Mouse (Mus musculus) lung, embryonic 14.5 days (tissue): ENCODE results near the gene Tmem102. TPM values are rescaled to one million over a fixed set of nuclear protein-coding genes. Genes with fewer than 3 reads are reported as not detected.
A peak's percentile ranks its signal among the peaks of the same experiment; 100 is the strongest.

Source experiments
- ATAC-seq: fragments of 200-750 bp; cut with Nextera tagmentation; 2 replicates; pipeline ENCODE4 v1.8.0; 2017; ENCODE audit warnings: mild to moderate bottlenecking, moderate TSS enrichment, moderate library complexity; ENCODE audit not compliant: insufficient read depth
- DNase-seq: peaks from one replicate; pipeline ENCODE4 v3.0.0-alpha.2; 2015
- H3K27ac ChIP-seq: fragments of 300-500 bp; sonication (generic); 2 replicates; pipeline ENCODE4 v1.5.1; 2014; ENCODE audit warnings: low read depth, mild to moderate bottlenecking, moderate library complexity
- H3K27me3 ChIP-seq: fragments of 300-500 bp; sonication (generic); 2 replicates; pipeline ENCODE4 v1.6.1; 2014; ENCODE audit warnings: low read length, control low read depth; ENCODE audit not compliant: insufficient read depth
- H3K36me3 ChIP-seq: fragments of 300-500 bp; sonication (generic); 2 replicates; pipeline ENCODE4 v1.6.1; 2014; ENCODE audit warnings: control low read depth; ENCODE audit not compliant: insufficient read depth
- H3K4me1 ChIP-seq: fragments of 300-500 bp; sonication (generic); 2 replicates; pipeline ENCODE4 v1.6.1; 2014; ENCODE audit warnings: antibody characterized with exemption, control low read depth; ENCODE audit not compliant: insufficient read depth
- H3K4me2 ChIP-seq: fragments of 300-500 bp; sonication (generic); 2 replicates; pipeline ENCODE4 v1.6.1; 2014; ENCODE audit warnings: mild to moderate bottlenecking
- H3K4me3 ChIP-seq: fragments of 300-500 bp; sonication (generic); 2 replicates; pipeline ENCODE4 v1.5.1; 2014; ENCODE audit warnings: low read depth, low read length
- H3K9ac ChIP-seq: fragments of 300-500 bp; sonication (generic); 2 replicates; pipeline ENCODE4 v1.6.1; 2014
- H3K9me3 ChIP-seq: fragments of 300-500 bp; sonication (generic); 2 replicates; pipeline ENCODE4 v1.6.1; 2016; ENCODE audit warnings: low read depth, low read length, control low read depth
- CTCF ChIP-seq: IDR thresholded peaks from 2 replicates; pipeline ENCODE4 v1.5.1; 2016; ENCODE audit warnings: antibody characterized with exemption, low read depth
- WGBS: fragments of 180-500 bp; shearing (Covaris S2); extraction: QIAGEN DNeasy Blood & Tissue Kit; methylation state at CpG from one replicate; pipeline ENCODE4 v1.1.7; 2014; 5-methylcytosine and 5-hydroxymethylcytosine counted together
- polyA plus RNA-seq: library from polyadenylated mRNA; unstranded; fragments of >200 nt; fragmentation: Nextera tagmentation; extraction: Ambion mirVana; gene quantifications from 2 replicates; pipeline ENCODE4 v1.2.1, GENCODE M21; 2014

Gene Tmem102
- polyA plus RNA-seq, 1 experiment from 2014 or later: 5.0 TPM

GRCm38 (mm10) chr11:69787306-69787705, 18.1 kb downstream of the Tmem102 start:
- no peak for TF ChIP-seq CTCF
- no peak overlapping the region for H3K9ac ChIP-seq
- H3K4me2 ChIP-seq: no peak overlapping the region
- H3K4me3 ChIP-seq: no peak overlapping the region
- H3K27me3 ChIP-seq: no peaks in the 10 kb centered on the region
- H3K4me1 ChIP-seq: no peaks in the 10 kb centered on the region
- H3K9me3 ChIP-seq: no peaks in the 10 kb centered on the region
- H3K36me3 ChIP-seq: no peaks in the 10 kb centered on the region
- DNase-seq: no peak
- WGBS: 87% methylated on average over 5 of the region's 5 CpGs
- no peak for ATAC-seq
- no peak overlapping the region for H3K27ac ChIP-seq

- Histone ChIP-seq H3K9ac (no peak overlapping the region), H3K4me3 (no peak overlapping the region; the same call in 1 of the 2 replicates), H3K36me3 (no peaks in the 10 kb centered on the region), H3K27me3 (no peaks in the 10 kb centered on the region), H3K4me2 (peak overlapping the region; percentile 48), H3K4me1 (no peaks in the 10 kb centered on the region), H3K27ac (no peak overlapping the region), H3K9me3 (no peaks in the 10 kb centered on the region)
- TF ChIP-seq CTCF: no peak
- WGBS: 28% methylated on average over 15 of the region's 15 CpGs
- ATAC-seq (peak; percentile 60; the same call in 1 of the 2 replicates), DNase-seq (peak; percentile 68)
These were observed 20.6 kb downstream of the Tmem102 start for GRCm38 (mm10) chr11:69784793-69785272.

DNA sequence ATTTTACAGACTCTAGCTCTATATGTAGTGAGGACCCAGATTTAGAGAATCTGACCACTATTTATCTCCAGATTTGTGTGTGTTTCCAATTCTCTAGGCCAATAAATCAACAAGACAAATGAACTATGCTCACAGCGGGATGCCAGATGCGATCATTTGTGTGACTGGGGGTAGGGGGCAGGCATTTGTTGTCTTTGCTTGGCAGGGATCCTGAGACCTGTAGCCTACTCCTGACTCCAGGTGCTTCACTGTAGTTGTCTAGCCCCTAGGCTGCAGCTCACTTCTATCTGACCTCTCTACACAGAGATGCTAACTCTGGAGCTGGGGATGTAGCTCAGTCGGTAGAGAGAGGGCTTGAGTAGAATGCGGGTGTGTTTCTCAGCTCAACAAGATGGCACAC, 23.6 kb downstream of the Tmem102 start:
- 23% methylated on average over 4 of the region's 4 CpGs for WGBS
- Histone ChIP-seq H3K4me1 (no peaks in the 10 kb centered on the region), H3K36me3 (peaks cover 3% of the 10 kb centered on the region; the same call in 1 of the 2 replicates), H3K4me3 (no peak overlapping the region), H3K9me3 (no peaks in the 10 kb centered on the region), H3K27ac (no peak overlapping the region), H3K27me3 (no peaks in the 10 kb centered on the region), H3K9ac (no peak overlapping the region), H3K4me2 (no peak overlapping the region)
- TF ChIP-seq CTCF: no peak
- no peak for DNase-seq
- ATAC-seq: no peak

GRCm38 (mm10) chr11:69778985-69779384, 26.4 kb downstream of the Tmem102 start:
- no peak overlapping the region for H3K4me3 ChIP-seq
- WGBS: 46% methylated on average over 7 of the region's 7 CpGs

DNA sequence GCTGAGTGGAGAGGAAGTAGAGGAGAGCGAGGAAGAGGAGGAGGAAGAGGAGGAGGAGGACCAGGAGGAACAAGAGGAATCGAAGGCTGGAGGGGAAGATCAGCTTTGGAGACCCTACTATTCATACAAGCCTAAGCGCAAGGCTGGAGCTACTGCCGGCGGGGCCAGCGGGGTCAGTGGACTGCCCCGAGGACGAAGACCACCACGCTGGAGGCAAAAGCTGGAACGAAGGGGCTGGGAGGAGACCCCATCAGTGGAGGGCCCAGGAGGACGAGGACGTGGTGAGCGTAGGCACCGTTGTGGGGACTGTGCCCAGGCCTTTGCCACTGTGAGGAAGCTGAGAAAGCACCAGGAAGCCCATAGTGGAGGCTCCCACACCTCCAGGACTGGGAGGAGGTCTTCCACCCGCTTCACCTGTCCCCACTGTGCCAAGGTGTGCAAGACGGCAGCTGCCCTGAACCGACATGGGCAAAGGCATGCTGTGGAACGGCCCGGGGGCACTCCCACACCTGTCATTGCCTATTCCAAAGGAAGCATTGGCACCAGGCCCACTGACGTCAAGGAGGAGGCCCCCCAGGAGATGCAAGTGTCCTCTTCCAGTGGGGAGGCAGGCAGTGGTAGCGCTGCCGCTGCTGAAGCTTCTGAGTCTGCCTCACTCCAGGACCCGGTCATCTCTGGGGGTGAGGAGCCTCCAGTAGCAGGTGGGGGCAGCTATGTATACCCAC, 27.0 kb downstream of the Tmem102 start:
- peak; percentile 34 for DNase-seq
- Histone ChIP-seq H3K4me2 (no peak overlapping the region), H3K4me3 (no peak overlapping the region), H3K9me3 (no peaks in the 10 kb centered on the region), H3K9ac (no peak overlapping the region), H3K27me3 (no peaks in the 10 kb centered on the region), H3K4me1 (no peaks in the 10 kb centered on the region), H3K27ac (no peak overlapping the region), H3K36me3 (peaks cover 10% of the 10 kb centered on the region; the same call in 1 of the 2 replicates)
- no peak for ATAC-seq
- TF ChIP-seq CTCF: no peak
- WGBS: 65% methylated on average over 23 of the region's 23 CpGs

More at GRCm38 (mm10) chr11:69778985-69779384, 26.4 kb downstream of the Tmem102 start:
- no peaks in the 10 kb centered on the region for H3K4me1 ChIP-seq
- no peaks in the 10 kb centered on the region for H3K27me3 ChIP-seq
- ATAC-seq (no peak), DNase-seq (no peak)
- peaks cover 10% of the 10 kb centered on the region; the same call in 1 of the 2 replicates for H3K36me3 ChIP-seq
- no peak overlapping the region for H3K9ac ChIP-seq
- no peak for TF ChIP-seq CTCF
- H3K9me3 ChIP-seq: no peaks in the 10 kb centered on the region
- H3K27ac ChIP-seq: no peak overlapping the region; the same call in 1 of the 2 replicates
- H3K4me2 ChIP-seq: no peak overlapping the region

DNA sequence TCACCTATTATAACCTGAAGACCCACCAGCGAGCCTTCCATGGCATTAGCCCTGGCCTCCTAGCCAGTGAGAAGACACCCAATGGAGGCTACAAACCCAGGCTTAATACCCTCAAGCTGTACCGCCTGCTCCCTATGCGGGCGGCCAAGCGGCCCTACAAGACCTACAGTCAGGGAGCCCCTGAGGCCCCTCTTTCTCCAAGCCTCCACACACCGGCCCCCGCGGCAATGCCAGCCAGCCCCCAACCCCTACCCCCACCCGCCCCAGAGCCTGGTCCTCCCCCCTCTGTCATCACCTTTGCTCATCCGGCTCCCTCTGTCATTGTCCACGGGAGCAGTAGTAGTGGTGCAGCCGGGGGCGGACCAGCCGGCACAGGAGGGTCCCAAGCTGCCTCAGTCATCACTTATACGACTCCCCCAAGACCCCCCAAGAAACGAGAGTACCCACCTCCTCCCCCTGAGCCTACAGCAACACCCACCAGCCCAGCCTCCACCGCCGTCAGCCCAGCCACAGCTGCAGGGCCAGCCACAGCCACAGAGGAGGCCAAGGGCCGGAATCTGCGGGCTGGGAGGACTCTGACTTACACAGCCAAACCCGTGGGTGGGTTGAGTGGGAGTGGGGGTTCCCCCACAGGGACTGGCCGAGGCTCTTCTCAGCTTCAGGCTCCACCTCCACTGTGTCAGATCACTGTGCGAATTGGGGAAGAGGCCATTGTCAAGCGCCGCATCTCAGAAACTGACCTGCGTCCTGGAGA, 27.7 kb downstream of the Tmem102 start:
- 59% methylated on average over 26 of the region's 26 CpGs for WGBS
- Histone ChIP-seq H3K4me2 (no peak overlapping the region), H3K9ac (no peak overlapping the region)

DNA sequence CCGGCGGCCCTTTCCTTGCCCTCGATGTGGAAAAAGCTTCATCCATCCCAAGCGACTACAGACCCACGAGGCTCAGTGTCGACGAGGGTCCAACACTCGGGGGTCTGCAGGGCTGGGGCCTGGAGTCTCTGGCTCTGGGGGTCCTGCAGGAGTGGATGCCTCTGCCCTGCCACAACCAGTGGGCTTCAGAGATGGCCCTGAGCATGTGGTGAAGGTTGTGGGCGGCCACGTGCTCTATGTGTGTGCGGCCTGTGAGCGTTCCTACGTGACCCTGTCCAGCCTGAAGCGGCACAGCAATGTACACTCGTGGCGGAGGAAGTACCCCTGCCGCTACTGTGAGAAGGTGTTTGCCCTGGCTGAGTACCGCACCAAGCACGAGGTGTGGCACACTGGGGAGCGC, 28.9 kb downstream of the Tmem102 start:
- H3K27ac ChIP-seq: no peak overlapping the region
- no peaks in the 10 kb centered on the region for H3K27me3 ChIP-seq
- H3K9me3 ChIP-seq: no peaks in the 10 kb centered on the region
- no peak overlapping the region for H3K4me2 ChIP-seq
- no peak for TF ChIP-seq CTCF
- no peak overlapping the region for H3K4me3 ChIP-seq
- no peak overlapping the region for H3K9ac ChIP-seq
- peaks cover 10% of the 10 kb centered on the region; the same call in 1 of the 2 replicates for H3K36me3 ChIP-seq
- no peak for DNase-seq
- WGBS: 76% methylated on average over 20 of the region's 20 CpGs
- ATAC-seq: no peak
- no peaks in the 10 kb centered on the region for H3K4me1 ChIP-seq

More for the DNA sequence above, 27.7 kb downstream of the Tmem102 start:
- DNase-seq: no peak
- H3K27ac ChIP-seq: no peak overlapping the region
- H3K4me1 ChIP-seq: no peaks in the 10 kb centered on the region
- peaks cover 10% of the 10 kb centered on the region; the same call in 1 of the 2 replicates for H3K36me3 ChIP-seq
- no peaks in the 10 kb centered on the region for H3K27me3 ChIP-seq
- no peaks in the 10 kb centered on the region for H3K9me3 ChIP-seq
- no peak overlapping the region for H3K4me3 ChIP-seq
- no peak for TF ChIP-seq CTCF
- no peak for ATAC-seq
